Mouse (Mus musculus) brown adipose tissue, adult 24 weeks (tissue): Measurements from ENCODE around the gene 2700081O15Rik. TPM values are rescaled to one million over a fixed set of nuclear protein-coding genes. Genes with fewer than 3 reads are reported as not detected.

Experiments used
- H3K27ac ChIP-seq: fragments of 200-500 bp; replicated peaks from 2 replicates; pipeline ENCODE4 v1.5.1; 2012; ENCODE audit warnings: low read depth, mild to moderate bottlenecking, low read length
- H3K4me1 ChIP-seq: fragments of 200-500 bp; 2 replicates; pipeline ENCODE4 v1.6.1; 2012; ENCODE audit warnings: low read length, mixed read lengths; ENCODE audit not compliant: control insufficient read depth, insufficient read depth, insufficient read length
- H3K4me3 ChIP-seq: fragments of 200-500 bp; 2 replicates; pipeline ENCODE4 v1.5.1; 2012; ENCODE audit warnings: low read depth, mild to moderate bottlenecking, low read length, moderate library complexity; ENCODE audit not compliant: insufficient read depth
- polyA plus RNA-seq: library from polyadenylated mRNA; stranded (reverse); fragments of >200 nt; gene quantifications from 2 replicates; pipeline ENCODE4 v1.2.4, GENCODE M21; 2012; ENCODE audit not compliant: missing spikeins, insufficient read depth, insufficient read length

2700081O15Rik gene
- polyA plus RNA-seq, 1 experiment = 8.3 TPM

DNA sequence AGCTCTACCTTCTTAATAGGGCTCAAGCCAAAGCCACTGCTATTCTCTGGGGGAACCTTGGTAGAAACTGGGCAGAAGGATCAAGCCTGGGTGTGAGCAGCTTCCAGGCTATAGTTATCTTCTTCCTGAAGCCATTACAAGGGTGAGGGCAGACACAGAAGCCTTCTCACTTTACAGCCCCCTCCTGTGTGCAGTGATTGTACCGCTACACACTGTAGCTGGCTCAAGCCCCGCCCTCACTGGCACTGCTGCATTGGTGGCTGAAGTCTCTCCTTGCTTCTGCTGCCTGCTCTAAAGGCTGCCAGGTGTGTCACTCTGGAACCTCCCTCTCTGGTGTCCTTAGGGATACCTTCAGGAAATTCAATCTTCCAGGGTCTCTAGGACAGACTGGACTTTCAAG lies 5.1 kb upstream of the 2700081O15Rik start:
- Histone ChIP-seq H3K4me3 (no peak overlapping the region), H3K4me1 (no peaks in the 10 kb centered on the region; the same call in 1 of the 2 replicates), H3K27ac (no peak overlapping the region)

DNA sequence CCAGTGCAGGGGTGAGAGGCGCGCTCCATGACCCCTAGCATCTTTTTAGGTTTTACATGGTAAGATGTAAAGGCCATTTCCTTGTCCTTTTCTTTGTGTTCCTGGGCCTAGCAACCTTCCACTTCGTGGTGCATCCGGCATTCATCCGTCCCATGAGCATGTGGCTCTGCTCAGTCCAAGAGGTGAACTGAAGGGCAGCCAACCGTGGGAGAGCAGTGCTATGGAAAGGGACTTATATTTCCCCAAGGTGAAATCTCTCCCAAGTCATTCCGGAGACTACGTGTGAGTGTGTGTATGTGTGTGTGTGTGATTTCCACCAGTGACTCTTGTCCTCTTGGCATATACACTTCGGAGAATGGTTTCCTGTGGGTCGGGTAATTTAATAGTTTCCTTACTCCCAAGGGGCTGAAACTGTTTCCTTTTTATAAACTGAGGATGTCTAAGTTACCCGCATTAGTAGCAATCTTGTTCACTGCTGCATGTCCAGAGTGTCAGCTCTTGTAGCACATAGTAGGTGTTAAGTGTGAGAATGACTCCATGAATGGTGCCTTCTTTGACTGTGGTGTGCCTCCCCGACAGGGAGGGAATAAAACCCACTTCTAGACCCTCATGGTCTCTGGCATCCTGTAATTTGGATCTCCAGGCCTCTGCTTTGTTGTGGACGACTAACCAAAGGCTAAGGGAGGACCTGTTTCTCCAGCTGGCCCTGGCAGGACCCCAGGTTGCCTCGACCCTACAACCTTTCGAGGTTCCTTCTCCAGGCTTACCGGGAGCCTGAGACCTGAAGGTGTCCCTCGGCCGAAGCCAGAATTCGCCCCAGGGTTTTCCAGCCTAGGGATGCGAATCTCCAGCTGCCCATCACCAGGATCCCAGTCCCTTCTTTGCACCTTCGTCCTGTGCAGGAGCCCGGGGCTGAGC lies 1.2 kb upstream of the 2700081O15Rik start:
- Histone ChIP-seq H3K27ac (peak overlapping the region; percentile 73), H3K4me1 (peaks cover 5% of the 10 kb centered on the region), H3K4me3 (peak overlapping the region; percentile 75)

GRCm38 (mm10) chr19:7417911-7418849 lies 755 bp downstream of the 2700081O15Rik start:
- Histone ChIP-seq H3K4me3 (peak overlapping the region; percentile 75), H3K27ac (peak overlapping the region; percentile 46), H3K4me1 (peaks cover 10% of the 10 kb centered on the region)

GRCm38 (mm10) chr19:7419134-7419533 lies 1.7 kb downstream of the 2700081O15Rik start:
- H3K27ac ChIP-seq = no peak overlapping the region

DNA sequence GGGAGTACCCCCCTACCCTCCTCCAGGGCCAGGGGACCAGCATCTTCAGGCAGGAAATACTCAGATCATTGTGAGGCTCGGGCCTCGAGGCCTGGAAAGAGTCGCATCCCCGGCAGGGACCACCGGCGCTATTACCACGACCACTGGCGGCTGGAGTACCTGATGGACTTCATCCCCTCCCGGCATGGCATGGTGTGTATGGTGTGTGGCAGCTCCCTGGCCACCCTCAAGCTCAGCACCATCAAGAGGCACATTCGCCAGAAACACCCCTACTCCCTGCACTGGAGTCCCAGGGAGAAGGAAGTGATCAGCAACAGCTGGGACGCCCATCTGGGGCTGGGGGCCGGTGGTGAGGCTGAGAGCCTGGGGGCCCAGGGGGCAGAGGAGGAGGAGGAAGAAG lies 2.7 kb downstream of the 2700081O15Rik start:
- Histone ChIP-seq H3K4me3 (no peak overlapping the region), H3K4me1 (peaks cover 10% of the 10 kb centered on the region), H3K27ac (no peak overlapping the region)

More at GRCm38 (mm10) chr19:7419134-7419533, 1.7 kb downstream of the 2700081O15Rik start:
- H3K4me3 ChIP-seq = peak overlapping the region; percentile 16
- peaks cover 10% of the 10 kb centered on the region for H3K4me1 ChIP-seq

- no peak overlapping the region for H3K4me3 ChIP-seq
- no peak overlapping the region for H3K27ac ChIP-seq
- H3K4me1 ChIP-seq = peaks cover 10% of the 10 kb centered on the region
Measured at GRCm38 (mm10) chr19:7420841-7421601, 3.6 kb downstream of the 2700081O15Rik start.

- Histone ChIP-seq H3K27ac (no peak overlapping the region), H3K4me1 (peaks cover 10% of the 10 kb centered on the region), H3K4me3 (no peak overlapping the region)
Measured at GRCm38 (mm10) chr19:7421602-7422591, 4.5 kb downstream of the 2700081O15Rik start.

DNA sequence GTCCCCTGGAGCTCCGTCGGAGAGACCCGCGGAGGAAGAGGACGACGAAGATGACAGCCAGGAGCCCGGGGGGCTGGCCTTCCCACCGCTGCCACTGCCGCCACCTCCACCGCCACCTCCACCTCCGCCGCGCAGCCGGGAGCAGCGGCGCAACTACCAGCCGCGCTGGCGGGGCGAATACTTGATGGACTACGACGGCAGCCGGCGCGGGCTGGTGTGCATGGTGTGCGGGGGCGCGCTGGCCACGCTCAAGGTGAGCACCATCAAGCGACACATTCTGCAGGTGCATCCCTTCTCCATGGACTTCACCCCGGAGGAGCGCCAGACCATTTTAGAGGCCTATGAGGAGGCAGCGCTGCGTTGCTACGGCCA lies 5.2 kb downstream of the 2700081O15Rik start:
- peak overlapping the region; percentile 42 for H3K4me3 ChIP-seq
- H3K27ac ChIP-seq = 0 out of 2 replicates have a peak overlapping the region, but pooled peaks have one; percentile 5
- H3K4me1 ChIP-seq = peaks cover 10% of the 10 kb centered on the region

- Histone ChIP-seq H3K4me3 (peak overlapping the region; percentile 42), H3K4me1 (peaks cover 10% of the 10 kb centered on the region), H3K27ac (0 out of 2 replicates have a peak overlapping the region, but pooled peaks have one; percentile 5)
Measured at GRCm38 (mm10) chr19:7423028-7423655, 5.7 kb downstream of the 2700081O15Rik start.

DNA sequence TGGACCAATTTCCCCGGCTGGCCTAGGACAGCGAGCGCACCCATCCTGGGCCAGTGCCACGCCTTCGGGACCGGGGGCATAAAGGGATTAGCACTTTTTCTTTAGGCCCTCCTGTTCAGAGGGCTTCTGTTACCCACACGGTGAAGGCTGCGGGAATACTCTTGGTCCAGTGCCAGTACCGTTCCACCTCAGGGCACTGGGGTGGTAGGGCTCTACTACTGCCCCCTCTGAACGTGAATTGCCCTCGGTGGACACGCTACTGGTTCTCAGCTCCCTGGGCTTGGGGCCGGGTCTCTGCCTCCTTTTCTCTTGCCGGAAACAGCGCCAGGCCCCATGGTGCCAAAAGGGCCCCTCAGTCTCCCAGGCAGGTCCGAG lies 6.2 kb downstream of the 2700081O15Rik start:
- H3K27ac ChIP-seq = 0 out of 2 replicates have a peak overlapping the region, but pooled peaks have one; percentile 17
- H3K4me3 ChIP-seq = peak overlapping the region; percentile 17; the same call in 1 of the 2 replicates
- peaks cover 10% of the 10 kb centered on the region for H3K4me1 ChIP-seq

GRCm38 (mm10) chr19:7424131-7424530 lies 6.7 kb downstream of the 2700081O15Rik start:
- H3K4me3 ChIP-seq = no peak overlapping the region
- no peak overlapping the region for H3K27ac ChIP-seq
- H3K4me1 ChIP-seq = peaks cover 7% of the 10 kb centered on the region

- Histone ChIP-seq H3K4me1 (peaks cover 5% of the 10 kb centered on the region; the same call in 1 of the 2 replicates), H3K27ac (no peak overlapping the region), H3K4me3 (no peak overlapping the region)
Measured at GRCm38 (mm10) chr19:7424590-7425397, 7.4 kb downstream of the 2700081O15Rik start.
